Mouse (Mus musculus): ENCODE data around the gene Snx5.

Gene Snx5

DNA sequence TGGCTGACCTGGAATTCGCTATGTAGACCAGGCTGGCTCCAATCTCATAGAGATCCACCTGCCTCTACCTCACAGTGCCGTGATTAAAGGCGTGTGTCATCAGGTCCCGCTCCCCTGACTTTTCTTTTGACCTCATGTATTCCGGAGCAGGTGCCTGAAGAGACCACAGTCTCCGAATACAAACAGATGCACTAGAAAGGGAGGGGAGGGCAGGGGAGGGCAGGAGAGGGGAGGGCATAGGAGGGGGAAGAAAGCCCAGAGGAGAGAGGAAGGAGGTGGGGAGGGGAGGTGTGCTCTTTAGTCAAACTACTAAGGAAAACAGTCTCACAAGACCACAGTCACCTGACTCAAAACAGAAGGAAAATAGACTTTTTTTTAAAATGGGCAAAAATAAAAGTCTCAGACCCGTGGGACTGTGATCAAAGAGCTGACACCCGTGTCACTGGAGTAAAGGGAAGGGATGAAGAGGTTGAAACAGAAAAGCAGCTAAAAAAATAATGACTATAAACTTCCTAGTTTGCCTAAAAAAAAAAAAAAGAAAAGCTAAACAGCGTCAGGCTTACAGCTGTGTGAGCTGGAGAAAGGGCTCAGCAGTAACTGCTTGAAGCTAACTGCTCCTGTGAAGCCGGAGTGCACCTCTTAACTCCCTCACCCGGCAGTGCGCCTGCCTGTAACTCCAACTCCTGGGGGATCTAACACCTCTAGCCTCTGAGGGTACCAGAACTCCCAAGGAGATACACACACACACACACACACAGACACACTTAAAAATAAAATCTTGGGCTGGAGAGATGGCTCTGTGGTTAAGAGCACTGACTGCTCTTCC lies 42.0 kb downstream of the Snx5 start:
- no peak for DNase-seq (ENCODE audit: low read depth)

DNA sequence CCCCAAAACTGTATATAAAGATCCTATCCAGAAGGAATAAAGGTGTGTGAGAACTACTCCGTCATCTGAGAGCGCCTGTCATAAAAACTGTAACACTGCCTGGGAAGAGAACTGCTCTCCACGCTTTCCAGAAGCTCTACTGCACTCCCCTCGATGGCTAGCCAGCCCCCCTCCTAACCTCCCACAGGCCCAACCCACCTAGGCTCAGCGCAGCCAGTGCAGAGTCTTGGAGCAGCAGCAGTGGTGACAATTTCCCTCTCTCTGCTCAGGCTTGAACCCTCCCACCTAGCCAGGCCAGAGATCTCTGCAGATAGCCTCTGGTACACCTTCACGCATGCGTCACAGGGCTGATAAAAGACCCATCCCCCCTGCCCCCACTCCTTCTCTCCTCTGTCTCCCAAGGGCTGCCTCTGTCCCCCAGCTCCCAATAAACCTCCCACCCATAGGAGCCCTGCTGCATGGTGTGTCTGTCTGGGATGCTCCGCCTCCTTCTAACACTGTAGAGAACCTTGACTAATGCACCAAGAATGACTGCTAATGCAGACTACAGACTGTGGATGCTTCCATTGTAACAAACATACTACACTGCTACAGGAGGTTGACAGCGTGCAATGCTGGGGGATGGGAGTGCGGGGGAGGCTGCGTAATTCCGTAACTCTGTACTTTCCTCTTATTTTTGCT lies 43.7 kb downstream of the Snx5 start:
- DNase-seq (ENCODE audit: low read depth): no peak

DNA sequence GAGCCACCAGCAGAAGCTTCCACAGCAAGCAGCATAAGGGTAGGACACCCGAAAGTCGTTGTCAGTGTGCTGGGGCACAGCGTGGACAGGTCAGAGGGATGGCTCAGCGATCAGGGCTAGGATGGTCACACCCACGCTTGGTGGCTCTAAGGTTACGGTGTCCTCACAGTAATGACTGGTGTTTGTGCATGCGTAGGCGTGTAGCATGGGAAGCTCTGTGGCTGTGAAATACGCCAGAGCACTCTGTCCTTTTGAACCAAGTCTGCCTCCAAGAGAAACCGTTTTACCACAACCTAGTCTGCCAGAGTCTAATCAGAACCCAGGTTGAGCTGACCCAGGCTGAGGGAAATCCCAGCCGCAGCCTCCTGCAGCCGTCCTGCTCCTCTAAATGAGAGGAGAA lies 46.4 kb downstream of the Snx5 start:
- no peak for DNase-seq (ENCODE audit: low read depth)

DNA sequence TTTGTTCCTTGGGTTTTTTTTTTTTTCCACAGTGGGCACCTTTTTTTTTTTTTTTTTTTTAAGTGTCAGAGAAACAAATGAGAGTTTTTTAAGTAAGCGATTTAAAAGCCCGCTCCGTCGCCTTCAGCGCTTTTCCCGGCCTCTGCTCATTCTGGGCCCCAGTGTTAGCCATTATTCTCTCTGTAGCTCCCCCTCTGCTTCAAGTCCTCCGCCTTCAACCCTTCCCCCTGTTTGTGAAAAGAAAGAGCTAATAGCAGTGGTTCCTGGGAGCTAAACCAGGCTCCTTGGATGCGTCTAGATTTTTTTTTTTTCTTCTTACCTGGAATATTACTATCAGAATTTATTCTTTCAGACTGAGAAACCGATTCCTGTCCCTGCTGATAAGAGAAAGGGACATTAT lies 55.1 kb downstream of the Snx5 start:
- no peak for DNase-seq (ENCODE audit: low read depth)

DNA sequence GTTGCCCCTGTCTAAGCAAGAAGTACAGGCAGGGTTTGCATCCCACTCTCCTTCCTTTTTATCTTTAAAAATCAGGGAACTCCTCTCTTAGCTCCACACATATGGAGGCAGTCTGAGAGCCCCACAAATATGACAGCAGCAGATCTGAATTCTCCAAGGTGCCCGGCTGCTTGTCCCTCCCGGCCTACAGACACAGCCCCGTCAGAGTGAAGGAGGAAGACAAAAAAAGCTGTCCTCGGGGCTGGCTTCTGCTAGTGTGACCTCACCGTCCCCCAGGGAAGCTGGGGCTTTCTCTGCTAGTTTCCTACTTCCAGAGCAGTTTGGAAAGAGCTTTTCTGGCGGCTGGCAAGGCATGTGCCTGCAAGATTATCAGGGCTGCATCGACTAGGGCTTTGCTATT lies 55.5 kb downstream of the Snx5 start:
- DNase-seq (ENCODE audit: low read depth): no peak

DNA sequence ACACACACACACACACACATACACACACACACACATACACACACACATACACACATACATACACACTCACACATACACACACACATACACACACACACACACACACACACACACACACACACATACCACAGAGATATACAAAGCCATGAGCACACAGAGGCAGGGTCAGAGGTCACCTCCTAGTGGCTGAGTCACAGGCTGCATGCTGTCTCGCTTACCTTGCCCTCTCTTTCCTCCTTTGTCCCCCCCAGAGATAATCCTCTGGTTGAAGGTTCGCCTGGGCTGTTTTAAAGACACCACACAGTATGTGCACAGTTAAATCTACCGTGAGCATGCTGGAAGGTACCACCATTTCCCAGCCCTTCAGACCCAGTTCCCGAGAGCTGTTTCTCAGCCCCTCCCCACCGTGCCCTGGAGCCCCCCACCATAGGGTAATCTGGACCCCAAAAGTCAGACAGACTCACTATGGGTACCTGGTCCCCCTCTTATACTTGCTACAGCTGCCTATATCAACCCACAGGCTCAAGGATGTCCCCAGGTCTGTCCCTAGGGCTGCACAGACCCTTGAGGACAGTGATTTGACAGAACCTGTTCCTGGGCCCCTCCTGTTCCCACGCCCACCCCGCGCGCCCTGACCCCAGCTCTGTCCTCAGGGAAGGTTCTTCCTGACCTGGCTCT lies 56.1 kb downstream of the Snx5 start:
- no peak for DNase-seq (ENCODE audit: low read depth)

DNA sequence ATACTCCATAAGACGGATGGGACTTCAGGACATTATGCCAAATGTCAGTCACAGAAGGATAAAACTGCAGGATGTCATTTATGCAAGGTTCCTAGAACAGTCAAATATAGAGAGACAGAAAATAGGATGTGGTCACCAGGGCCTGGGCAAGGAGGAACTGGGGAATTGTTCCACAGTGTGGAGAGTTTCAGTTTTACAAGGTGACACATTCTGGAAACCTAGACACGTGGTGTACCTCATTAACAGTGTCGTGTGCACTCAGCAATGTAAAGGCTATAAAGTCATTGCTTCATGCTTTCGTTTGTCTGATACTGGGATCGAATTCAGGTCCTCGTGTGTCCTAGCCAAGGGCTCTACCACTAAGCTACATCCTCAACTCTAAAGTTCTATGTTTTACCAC lies 56.9 kb downstream of the Snx5 start:
- no peak for DNase-seq (ENCODE audit: low read depth)

DNA sequence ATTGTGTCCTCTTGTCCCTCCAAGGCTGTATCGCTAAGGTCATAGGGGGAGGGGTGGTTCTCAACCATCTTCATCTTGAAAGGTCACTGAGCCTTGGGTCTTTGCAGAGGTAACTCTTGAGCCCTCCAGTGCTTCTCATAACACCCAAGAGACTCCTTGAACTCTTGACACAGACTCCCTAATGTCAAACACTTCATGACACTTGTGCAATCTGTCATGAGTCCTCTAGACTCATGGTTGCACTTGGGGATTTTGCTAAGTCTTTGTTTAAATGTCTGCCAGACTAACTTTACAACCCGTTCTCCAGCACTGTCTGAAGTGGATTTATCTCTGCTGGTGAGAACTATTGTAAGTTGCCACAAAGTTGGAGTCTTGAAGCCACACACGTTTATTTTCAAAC lies 61.3 kb downstream of the Snx5 start:
- DNase-seq (ENCODE audit: low read depth): no peak

DNA sequence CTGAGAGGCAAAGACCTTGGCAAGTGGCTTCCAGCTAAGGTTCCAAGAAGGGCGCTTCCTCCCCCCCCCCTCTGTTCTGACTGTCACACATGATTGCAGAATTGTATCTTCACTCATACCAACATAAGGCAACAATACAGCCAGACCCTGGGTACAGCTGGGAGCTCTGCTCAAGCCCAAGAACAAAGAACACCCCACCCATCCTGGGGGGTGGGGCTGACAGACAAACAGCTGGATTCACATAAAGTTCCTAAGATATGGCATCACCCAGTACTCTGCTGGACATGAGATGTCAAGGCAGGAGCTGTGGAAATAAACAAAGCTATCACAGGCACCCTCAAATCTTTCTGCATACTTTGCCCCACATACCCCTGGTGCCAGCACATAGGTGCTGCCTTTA lies 63.3 kb downstream of the Snx5 start:
- no peak for DNase-seq (ENCODE audit: low read depth)

DNA sequence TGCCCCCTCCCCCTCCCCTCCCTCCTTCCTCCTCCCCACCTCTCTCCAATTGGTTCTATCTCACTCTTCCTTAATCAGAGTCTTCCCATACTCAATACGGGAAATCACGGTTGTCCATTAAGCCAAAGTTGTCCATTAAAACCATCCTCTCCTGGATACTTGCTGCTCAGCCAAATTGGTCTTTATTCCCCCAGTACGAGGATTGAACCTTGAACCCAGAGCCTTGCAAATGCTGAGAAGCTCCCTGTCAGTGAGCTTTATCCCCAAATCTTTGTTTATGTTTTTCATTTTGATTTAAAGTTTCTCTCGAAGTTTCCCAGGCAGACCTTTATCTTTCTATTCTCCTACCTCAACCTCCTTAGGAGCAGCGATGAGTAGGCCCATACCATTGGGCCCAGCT lies 67.7 kb downstream of the Snx5 start:
- DNase-seq (ENCODE audit: low read depth): no peak

DNA sequence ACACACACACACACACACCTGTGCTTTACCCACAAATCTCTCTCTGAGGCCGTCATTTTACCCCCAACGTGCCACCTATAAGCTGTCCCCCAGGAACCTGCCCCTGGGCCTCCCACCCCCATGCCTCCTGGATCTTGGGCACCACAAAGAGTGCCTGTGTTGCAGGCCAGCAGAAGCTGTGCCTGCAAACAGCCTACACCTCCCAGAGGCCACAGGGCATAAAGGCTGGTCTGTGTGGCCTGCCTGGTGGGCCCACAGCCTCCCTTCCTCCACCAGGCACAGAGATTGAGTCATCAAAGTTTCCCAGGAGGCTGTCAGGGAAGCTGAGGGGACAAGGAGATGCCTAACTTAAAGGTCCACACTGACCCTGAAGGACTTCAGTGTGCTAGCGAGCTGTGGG lies 68.1 kb downstream of the Snx5 start:
- DNase-seq (ENCODE audit: low read depth): no peak

DNA sequence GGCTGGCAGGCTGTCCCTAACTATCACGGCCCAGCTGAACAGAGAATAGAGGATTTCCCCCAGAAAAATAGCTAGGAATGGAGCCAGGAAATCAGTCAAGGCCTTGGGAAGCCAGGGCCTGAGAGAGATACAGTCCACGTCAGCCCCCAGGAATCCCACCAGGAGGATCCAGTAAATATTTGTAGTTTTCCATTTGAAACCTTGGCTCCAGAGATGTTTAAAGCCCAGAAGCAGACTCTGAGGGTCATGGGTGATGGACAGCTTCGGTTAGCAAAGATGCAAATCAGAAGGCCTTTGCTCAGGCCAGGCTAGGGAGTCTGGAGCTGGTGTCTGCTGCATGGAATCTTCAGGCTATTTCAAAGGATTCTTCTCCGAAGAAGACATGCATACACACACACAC lies 68.6 kb downstream of the Snx5 start:
- no peak for DNase-seq (ENCODE audit: low read depth)
